Mouse (Mus musculus) adrenal gland, postnatal 14 days (tissue): ENCODE data around the gene Usp28. TPM values are rescaled to one million over a fixed set of nuclear protein-coding genes. Genes with fewer than 3 reads are reported as not detected.
"Not testable (repeated sequence)": the region's sequence is repeated elsewhere in the genome, so short reads cannot be mapped to it uniquely, and the experiment has no call there.

ENCODE experiments used
- DNase-seq: peaks from one replicate; pipeline ENCODE4 v3.0.0; 2021; ENCODE audit warnings: mixed read lengths
- long read RNA-seq, 2 experiments: library from polyadenylated mRNA; stranded (forward); transcript quantifications; one replicate each; pipeline ENCODE4 v2.0.0; 2021
- total RNA-seq: library from RNA; stranded (reverse); gene quantifications from 2 replicates; pipeline ENCODE4 v1.2.3, GENCODE M21; 2021

The Usp28 gene
- total RNA-seq: 11.9 and 23.4 TPM in 2 replicates
- long read RNA-seq, experiment 1, full-length matches to known transcripts: 5 of 7 reads
- long read RNA-seq, experiment 1, partial matches to known transcripts: 0 of 7 reads
- long read RNA-seq, experiment 1, other reads (novel, unspliced or antisense): 2 of 7 reads
- long read RNA-seq, experiment 2, full-length matches to known transcripts: 3 of 8 reads
- long read RNA-seq, experiment 2, partial matches to known transcripts: 2 of 8 reads
- long read RNA-seq, experiment 2, other reads (novel, unspliced or antisense): 3 of 8 reads

GRCm38 (mm10) chr9:48984845-48985707 lies at the start of gene Usp28:
Usp28 (plus strand) TSS chr9:48985375.
- DNase-seq: peak; percentile 100

- no peak for DNase-seq
Observed at GRCm38 (mm10) chr9:48942349-48942748, 42.8 kb upstream of the Usp28 start.

- DNase-seq: no peak
Observed at GRCm38 (mm10) chr9:48947565-48947964, 37.6 kb upstream of the Usp28 start.

- DNase-seq: no peak
Observed at GRCm38 (mm10) chr9:48961314-48961713, 23.9 kb upstream of the Usp28 start.

- DNase-seq: peak; percentile 32
Observed at GRCm38 (mm10) chr9:48962131-48962530, 23.0 kb upstream of the Usp28 start.

GRCm38 (mm10) chr9:48964587-48965040 lies 20.6 kb upstream of the Usp28 start, which contains the start of gene Htr3b:
Htr3b (minus strand) TSS chr9:48964990.
- DNase-seq: no peak

GRCm38 (mm10) chr9:48972494-48972893 lies 12.7 kb upstream of the Usp28 start:
- peak; percentile 56 for DNase-seq

GRCm38 (mm10) chr9:48976661-48977355 lies 8.4 kb upstream of the Usp28 start:
- DNase-seq: no peak

GRCm38 (mm10) chr9:48980371-48980770 lies 4.8 kb upstream of the Usp28 start:
- DNase-seq: no peak

GRCm38 (mm10) chr9:48980781-48981180 lies 4.4 kb upstream of the Usp28 start:
- no peak for DNase-seq

GRCm38 (mm10) chr9:48981827-48982226 lies 3.3 kb upstream of the Usp28 start:
- no peak for DNase-seq

GRCm38 (mm10) chr9:48983801-48984200 lies 1.4 kb upstream of the Usp28 start:
- DNase-seq: not testable (repeated sequence)

GRCm38 (mm10) chr9:48984320-48984844 lies 793 bp upstream of the Usp28 start:
- no peak for DNase-seq

- no peak for DNase-seq
Observed at GRCm38 (mm10) chr9:48985708-48986088, 523 bp downstream of the Usp28 start.

- peak; percentile 33 for DNase-seq
Observed at GRCm38 (mm10) chr9:48986616-48987141, 1.5 kb downstream of the Usp28 start.

GRCm38 (mm10) chr9:48987201-48988101 lies 2.3 kb downstream of the Usp28 start:
- DNase-seq: peak; percentile 21

GRCm38 (mm10) chr9:48991671-48992070 lies 6.5 kb downstream of the Usp28 start:
- no peak for DNase-seq

- no peak for DNase-seq
Observed at GRCm38 (mm10) chr9:48994779-48995178, 9.6 kb downstream of the Usp28 start.

GRCm38 (mm10) chr9:48995735-48996134 lies 10.6 kb downstream of the Usp28 start:
- no peak for DNase-seq

- DNase-seq: no peak
Observed at GRCm38 (mm10) chr9:48999256-48999655, 14.1 kb downstream of the Usp28 start.

- DNase-seq: no peak
Observed at GRCm38 (mm10) chr9:49015824-49016223, 30.6 kb downstream of the Usp28 start.
